Comparison of ENCODE assay signal across 8 mouse cellular contexts in genomic region chr10:77970481-77970880, GRCm38 (mm10). TPM values are rescaled to one million over a fixed set of nuclear protein-coding genes. Genes with fewer than 3 reads are reported as not detected.
DNase-seq lines count a peak whose midpoint lies in the region; ATAC-seq and TF ChIP-seq lines count a peak whose summit lies in the region.

TSS of gene Trpm2 (minus strand) at chr10:77970563.

- peak within 1 kb of the TSS; percentile 90 for H3K4me2 ChIP-seq in hindbrain, embryonic 16.5 days (ENCODE audit: low read length)
- peak within 1 kb of the TSS; percentile 48 for H3K4me2 ChIP-seq in liver, embryonic 12.5 days
- peak within 1 kb of the TSS; percentile 73 for H3K4me2 ChIP-seq in neural tube, embryonic 13.5 days

- H3K27me3 ChIP-seq in cerebellum, adult 2 months (ENCODE audit: control insufficient read depth, insufficient read depth, low read length), result no peaks in the 10 kb centered on the region
- H3K27me3 ChIP-seq in hindbrain, embryonic 16.5 days (replicated peaks; ENCODE audit: control insufficient read depth, insufficient read depth, low read length), result peaks cover 3% of the 10 kb centered on the region; the same call in 1 of the 2 replicates
- H3K27me3 ChIP-seq in liver, embryonic 12.5 days (replicated peaks), result peaks cover 51% of the 10 kb centered on the region
- peaks cover 33% of the 10 kb centered on the region for H3K27me3 ChIP-seq in neural tube, embryonic 13.5 days

- WGBS in cerebellum, adult 2 months, result 91% methylated on average over 6 of the region's 6 CpGs
- 87% methylated on average over 6 of the region's 6 CpGs for WGBS in hindbrain, embryonic 16.5 days
- 37% methylated on average over 6 of the region's 6 CpGs for WGBS in liver, embryonic 12.5 days (ENCODE audit: insufficient replicate concordance)
- 86% methylated on average over 6 of the region's 6 CpGs for WGBS in neural tube, embryonic 13.5 days

- peak within 1 kb of the TSS; percentile 81 for H3K4me3 ChIP-seq in cerebellum, adult 2 months (replicated peaks; ENCODE audit: insufficient read depth, low read depth, low read length)
- peak within 1 kb of the TSS; percentile 40 for H3K4me3 ChIP-seq in cortical plate, adult 2 months (ENCODE audit: insufficient read depth, low read length)
- H3K4me3 ChIP-seq in hindbrain, embryonic 16.5 days (ENCODE audit: low read length), result peak within 1 kb of the TSS; percentile 49
- H3K4me3 ChIP-seq in liver, embryonic 12.5 days, result peak within 1 kb of the TSS; percentile 11; the same call in 1 of the 2 replicates
- peak within 1 kb of the TSS; percentile 39 for H3K4me3 ChIP-seq in neural tube, embryonic 13.5 days

- H3K27ac ChIP-seq in cerebellum, adult 2 months (ENCODE audit: insufficient read depth, low read length), result no peak within 1 kb of the TSS
- no peak within 1 kb of the TSS for H3K27ac ChIP-seq in cortical plate, adult 2 months (ENCODE audit: insufficient read depth, low read length)
- H3K27ac ChIP-seq in hindbrain, embryonic 16.5 days (ENCODE audit: low read depth, low read length), result no peak within 1 kb of the TSS
- no peak within 1 kb of the TSS for H3K27ac ChIP-seq in liver, embryonic 12.5 days
- peak within 1 kb of the TSS; percentile 59 for H3K27ac ChIP-seq in neural tube, embryonic 13.5 days (replicated peaks)

- no peak for TF ChIP-seq POLR2A in cerebellum, adult 2 months (IDR thresholded peaks at IDR 0.05; ENCODE audit: borderline replicate concordance, insufficient read depth, low read length)
- TF ChIP-seq POLR2A in cortical plate, adult 2 months (IDR thresholded peaks at IDR 0.05; ENCODE audit: extremely low read depth, insufficient read depth, low read length), result no peak

- H3K9me3 ChIP-seq in hindbrain, embryonic 16.5 days (ENCODE audit: control insufficient read depth, low read length), result no peaks in the 10 kb centered on the region
- H3K9me3 ChIP-seq in liver, embryonic 12.5 days (replicated peaks), result no peaks in the 10 kb centered on the region
- H3K9me3 ChIP-seq in neural tube, embryonic 13.5 days, result no peaks in the 10 kb centered on the region

- TF ChIP-seq CTCF in cerebellum, adult 2 months (IDR thresholded peaks at IDR 0.05; ENCODE audit: borderline replicate concordance, insufficient read depth, low read depth, low read length), result no peak
- TF ChIP-seq CTCF in cortical plate, adult 2 months (IDR thresholded peaks at IDR 0.05; ENCODE audit: extremely low read depth, insufficient read depth, low read length), result no peak

- no peak for ATAC-seq in hindbrain, embryonic 16.5 days
- no peak for ATAC-seq in liver, embryonic 12.5 days
- no peak for ATAC-seq in neural tube, embryonic 13.5 days (ENCODE audit: low read depth)

- peak in 1 of 2 experiments; percentile 12 for DNase-seq in cerebellum, adult 2 months
- DNase-seq in cerebellum, adult 9-10 months, result no peak
- DNase-seq in retina, embryonic 14.5 days (ENCODE audit: low spot score), result no peak
- DNase-seq in frontal cortex, postnatal 14 days (ENCODE audit: low spot score in 2 of 2), result no peak

- H3K9ac ChIP-seq in hindbrain, embryonic 16.5 days (ENCODE audit: low read depth, low read length), result peak within 1 kb of the TSS; percentile 69
- no peak within 1 kb of the TSS for H3K9ac ChIP-seq in liver, embryonic 12.5 days
- H3K9ac ChIP-seq in neural tube, embryonic 13.5 days, result peak within 1 kb of the TSS; percentile 68

- H3K36me3 ChIP-seq in hindbrain, embryonic 16.5 days (ENCODE audit: control insufficient read depth, insufficient read depth, low read length), result no peaks in the 10 kb centered on the region
- no peaks in the 10 kb centered on the region for H3K36me3 ChIP-seq in liver, embryonic 12.5 days
- H3K36me3 ChIP-seq in neural tube, embryonic 13.5 days, result no peaks in the 10 kb centered on the region

- peaks cover 6% of the 10 kb centered on the region; the same call in 1 of the 2 replicates for H3K4me1 ChIP-seq in cerebellum, adult 2 months (ENCODE audit: control insufficient read depth, insufficient read depth, low read length)
- no peaks in the 10 kb centered on the region; the same call in 1 of the 2 replicates for H3K4me1 ChIP-seq in cortical plate, adult 2 months (ENCODE audit: control insufficient read depth, insufficient read depth, low read length)
- peaks cover 12% of the 10 kb centered on the region for H3K4me1 ChIP-seq in hindbrain, embryonic 16.5 days (ENCODE audit: control insufficient read depth, insufficient read depth, low read depth, low read length)
- H3K4me1 ChIP-seq in liver, embryonic 12.5 days, result peaks cover 23% of the 10 kb centered on the region
- H3K4me1 ChIP-seq in neural tube, embryonic 13.5 days (replicated peaks), result peaks cover 19% of the 10 kb centered on the region

RNA-seq across cellular contexts. Expression of gene Trpm2, which starts in this region (rescaled TPM):
- polyA plus RNA-seq in cerebellum, adult 2 months (2012; rRNA removed), result 29.8 and 32.5 TPM in 2 replicates
- 30.8 and 32.0 TPM in 2 replicates for polyA plus RNA-seq in cortical plate, adult 2 months (2012; rRNA removed)
- 7.8 and 9.9 TPM in 2 replicates for polyA plus RNA-seq in hindbrain, embryonic 16.5 days (2015; fragmentation: Nextera tagmentation; extraction: Ambion mirVana)
- polyA plus RNA-seq in liver, embryonic 12.5 days (2016; fragmentation: Nextera tagmentation; extraction: Ambion mirVana), result 1.1 and 1.2 TPM in 2 replicates
- 4.1 and 4.9 TPM in 2 replicates for polyA plus RNA-seq in neural tube, embryonic 13.5 days (2015; fragmentation: Nextera tagmentation; extraction: Ambion mirVana)

Comparison
In these comparisons a context has a peak if more than half of its experiments do, and no peak if none do; other contexts are left out.
1. H3K4me3 ChIP-seq: peak in every context shown above with its lines; median percentile 81 in cerebellum, adult 2 months; 49 in hindbrain, embryonic 16.5 days; 40 in cortical plate, adult 2 months; 39 in neural tube, embryonic 13.5 days; 11 in liver, embryonic 12.5 days.